Mouse (Mus musculus): ENCODE results near the gene Kcnn1. TPM values are rescaled to one million over a fixed set of nuclear protein-coding genes. Genes with fewer than 3 reads are reported as not detected.

The Kcnn1 gene
- total RNA-seq, 2 experiments from 2014 or later, result 19.4 to 22.4 TPM

- DNase-seq (ENCODE audit: extremely low spot score in 1 of 2, low spot score in 1 of 2), result no peak
Observed at GRCm38 (mm10) chr8:70869199-70869571, 6.1 kb upstream of the Kcnn1 start.

DNA sequence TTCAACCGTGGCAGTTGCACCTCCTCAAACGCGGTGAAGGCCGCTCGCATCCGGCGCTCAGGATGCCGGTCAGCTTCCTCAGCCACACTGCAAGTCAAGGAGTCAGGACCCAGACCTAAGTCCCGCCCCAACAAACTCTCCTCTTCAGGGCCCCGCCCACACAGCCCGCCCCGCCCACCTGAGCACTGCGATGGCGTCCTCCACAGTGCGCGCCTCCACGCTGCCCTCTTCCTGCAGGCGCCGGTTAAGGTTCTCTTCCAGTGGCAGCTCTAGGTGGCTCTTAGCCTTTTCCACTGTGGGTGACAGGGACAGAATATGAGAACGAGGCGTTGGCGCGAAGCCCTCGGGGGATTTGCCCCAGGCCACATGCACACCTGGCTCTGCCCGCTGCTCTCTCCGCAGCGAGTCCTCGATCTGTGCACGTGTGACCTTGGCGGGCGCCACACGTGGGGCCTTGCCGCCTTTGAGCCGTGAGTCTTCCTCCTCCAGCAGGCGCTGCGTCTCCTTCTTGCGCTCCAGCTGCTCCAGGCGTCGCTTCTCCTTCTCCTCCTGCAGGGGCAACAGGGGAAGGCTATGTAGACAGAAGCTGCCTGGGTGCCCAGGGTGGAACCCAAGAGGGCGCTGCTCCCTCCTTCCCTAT lies 5.6 kb upstream of the Kcnn1 start:
- no peak for DNase-seq (ENCODE audit: extremely low spot score in 1 of 2, low spot score in 1 of 2)

DNA sequence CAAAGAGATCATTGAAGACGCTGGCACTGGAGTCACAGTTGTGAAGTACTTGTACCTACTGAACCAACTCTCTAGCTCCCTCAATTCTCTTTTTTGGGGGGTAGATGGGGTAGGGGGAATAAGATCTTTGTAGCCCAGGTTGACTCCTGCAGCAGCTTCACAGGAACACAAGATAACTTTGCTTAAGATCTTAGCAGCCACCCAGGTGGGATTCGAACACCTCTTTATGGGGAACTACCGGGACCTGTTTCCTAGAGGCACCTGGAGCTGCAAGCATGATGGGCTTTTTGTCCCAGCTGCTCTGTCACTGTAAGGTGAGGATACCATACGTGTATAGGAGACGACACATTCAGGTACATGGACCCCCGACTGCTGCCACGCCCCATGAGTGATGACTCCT lies 3.5 kb upstream of the Kcnn1 start:
- no peak for DNase-seq (ENCODE audit: extremely low spot score in 1 of 2, low spot score in 1 of 2)

GRCm38 (mm10) chr8:70866001-70866520 lies 3.0 kb upstream of the Kcnn1 start:
- no peak for DNase-seq (ENCODE audit: extremely low spot score in 1 of 2, low spot score in 1 of 2)

GRCm38 (mm10) chr8:70865350-70866000 lies 2.4 kb upstream of the Kcnn1 start:
- DNase-seq (ENCODE audit: extremely low spot score in 1 of 2, low spot score in 1 of 2), result peak; percentile 98 to 99

- DNase-seq (ENCODE audit: extremely low spot score in 1 of 2, low spot score in 1 of 2), result no peak
Observed at GRCm38 (mm10) chr8:70864712-70865221, 1.7 kb upstream of the Kcnn1 start.

DNA sequence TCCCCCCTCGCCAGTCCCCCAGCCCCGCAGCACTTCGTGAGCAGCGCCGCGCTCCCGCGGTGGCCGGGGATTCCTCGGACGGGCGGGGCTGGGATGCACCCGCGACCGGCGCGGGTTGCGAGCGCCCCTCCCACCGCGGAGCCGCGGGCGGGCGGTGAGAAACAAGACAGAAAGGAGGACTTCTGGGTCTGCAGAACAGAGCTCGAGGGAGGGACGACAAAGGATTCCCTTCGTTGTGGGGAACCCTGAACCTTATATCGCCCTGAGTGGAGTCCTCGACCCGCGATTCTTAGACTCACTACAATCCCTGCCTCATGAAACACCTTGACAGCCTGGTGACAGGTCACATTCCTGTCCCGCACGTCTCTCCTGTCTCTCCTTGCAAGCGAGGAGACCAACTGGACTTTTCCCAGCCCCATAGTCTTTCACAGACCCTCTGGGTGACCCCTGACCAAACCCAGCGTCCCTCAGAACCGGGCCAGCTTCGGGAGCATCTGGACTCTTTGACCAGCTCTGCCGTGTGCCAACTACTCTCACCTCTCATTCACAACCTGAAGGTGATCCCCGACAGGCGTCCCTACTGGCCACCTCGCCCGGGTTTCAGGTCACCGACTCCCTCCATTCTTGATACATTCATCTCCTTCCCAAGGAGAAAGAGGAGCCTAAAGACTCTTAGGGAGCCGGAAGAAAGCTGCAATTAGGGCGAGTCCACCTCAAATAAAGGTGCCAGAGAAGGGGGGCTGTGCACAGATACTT lies 1.1 kb upstream of the Kcnn1 start:
- no peak for DNase-seq (ENCODE audit: extremely low spot score in 1 of 2, low spot score in 1 of 2)

- DNase-seq (ENCODE audit: extremely low spot score in 1 of 2, low spot score in 1 of 2), result no peak
Observed at GRCm38 (mm10) chr8:70857516-70857915, 5.5 kb downstream of the Kcnn1 start.

DNA sequence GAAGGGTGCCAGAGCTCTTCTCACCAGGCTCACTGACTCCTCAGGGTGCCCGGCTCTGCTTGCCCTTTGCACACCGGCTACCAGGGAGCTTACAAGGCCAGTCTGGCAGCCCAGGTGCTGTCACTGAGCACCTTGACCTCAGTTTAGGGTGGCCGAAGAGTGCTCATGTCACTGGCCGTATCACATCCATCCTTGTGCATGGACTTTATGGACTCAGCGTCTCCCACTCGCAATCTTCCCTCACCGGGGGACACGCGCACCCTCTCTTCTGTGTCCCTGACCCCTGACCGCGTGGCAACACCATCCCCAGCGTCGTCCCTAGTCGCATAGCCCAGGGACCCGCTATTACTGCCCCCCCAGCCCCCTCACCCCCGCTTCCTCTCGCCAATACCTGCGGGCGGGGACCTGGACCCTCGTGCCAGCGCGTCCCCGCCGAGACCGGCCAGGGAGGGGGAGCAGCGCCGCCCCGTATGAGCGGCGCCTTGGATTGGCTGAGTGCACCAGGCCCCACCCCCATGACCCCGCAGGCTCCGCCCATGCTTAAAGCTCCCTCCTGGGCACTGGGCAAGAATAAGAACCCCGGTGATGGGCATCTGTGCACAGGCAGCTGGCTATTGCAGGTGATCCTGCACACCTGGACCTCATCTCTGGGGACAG lies 6.4 kb downstream of the Kcnn1 start:
- peak in 1 of 2 experiments; percentile 70 for DNase-seq (ENCODE audit: extremely low spot score in 1 of 2, low spot score in 1 of 2)

- no peak for DNase-seq (ENCODE audit: extremely low spot score in 1 of 2, low spot score in 1 of 2)
Observed at GRCm38 (mm10) chr8:70856028-70856427, 7.0 kb downstream of the Kcnn1 start.

DNA sequence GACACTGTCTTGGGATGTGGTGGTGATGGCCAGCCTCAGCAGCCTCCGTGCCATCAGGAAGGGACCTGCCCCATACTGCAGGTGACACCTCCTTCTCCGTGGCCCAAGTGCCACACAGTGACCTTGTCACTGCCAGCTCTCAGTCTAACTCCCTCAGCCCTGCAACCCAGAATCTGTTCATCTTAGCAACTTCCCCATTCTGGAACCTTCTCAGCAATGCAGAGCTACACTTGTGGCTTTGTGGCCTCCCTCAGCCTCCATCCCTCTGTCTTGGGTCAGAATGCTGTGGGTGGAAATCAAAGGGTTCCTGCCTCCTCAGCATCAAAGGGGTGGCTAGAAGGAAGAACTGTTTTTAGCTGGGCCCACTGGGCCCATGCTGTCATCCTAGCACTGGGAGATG lies 9.2 kb downstream of the Kcnn1 start:
- DNase-seq (ENCODE audit: extremely low spot score in 1 of 2, low spot score in 1 of 2), result no peak

GRCm38 (mm10) chr8:70852595-70853231 lies 10.3 kb downstream of the Kcnn1 start:
- DNase-seq (ENCODE audit: extremely low spot score in 1 of 2, low spot score in 1 of 2), result no peak

DNA sequence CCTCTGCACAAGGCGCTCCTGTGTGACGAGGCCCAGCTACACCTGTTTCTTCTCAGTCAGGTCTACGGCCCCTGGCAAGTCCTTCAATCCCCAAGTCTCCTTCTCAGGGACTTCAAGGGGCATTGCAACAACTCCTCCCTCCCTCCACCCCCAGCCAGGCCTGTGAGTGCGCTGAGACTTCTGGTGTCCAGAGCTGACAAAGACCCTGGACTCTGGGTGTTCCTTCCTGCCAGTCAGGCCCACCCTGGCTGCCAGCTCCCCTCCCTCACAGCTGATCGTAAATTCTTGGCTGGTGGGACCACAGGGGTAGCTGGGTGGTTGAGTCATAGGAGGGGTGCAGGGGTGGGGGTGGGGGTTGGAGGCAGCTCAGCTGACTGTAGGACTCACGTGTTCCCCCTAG lies 11.2 kb downstream of the Kcnn1 start:
- DNase-seq (ENCODE audit: extremely low spot score in 1 of 2, low spot score in 1 of 2), result no peak

GRCm38 (mm10) chr8:70850947-70851346 lies 12.1 kb downstream of the Kcnn1 start:
- DNase-seq (ENCODE audit: extremely low spot score in 1 of 2, low spot score in 1 of 2), result no peak

- DNase-seq (ENCODE audit: extremely low spot score in 1 of 2, low spot score in 1 of 2), result no peak
Observed at GRCm38 (mm10) chr8:70850132-70850845, 12.8 kb downstream of the Kcnn1 start.

DNA sequence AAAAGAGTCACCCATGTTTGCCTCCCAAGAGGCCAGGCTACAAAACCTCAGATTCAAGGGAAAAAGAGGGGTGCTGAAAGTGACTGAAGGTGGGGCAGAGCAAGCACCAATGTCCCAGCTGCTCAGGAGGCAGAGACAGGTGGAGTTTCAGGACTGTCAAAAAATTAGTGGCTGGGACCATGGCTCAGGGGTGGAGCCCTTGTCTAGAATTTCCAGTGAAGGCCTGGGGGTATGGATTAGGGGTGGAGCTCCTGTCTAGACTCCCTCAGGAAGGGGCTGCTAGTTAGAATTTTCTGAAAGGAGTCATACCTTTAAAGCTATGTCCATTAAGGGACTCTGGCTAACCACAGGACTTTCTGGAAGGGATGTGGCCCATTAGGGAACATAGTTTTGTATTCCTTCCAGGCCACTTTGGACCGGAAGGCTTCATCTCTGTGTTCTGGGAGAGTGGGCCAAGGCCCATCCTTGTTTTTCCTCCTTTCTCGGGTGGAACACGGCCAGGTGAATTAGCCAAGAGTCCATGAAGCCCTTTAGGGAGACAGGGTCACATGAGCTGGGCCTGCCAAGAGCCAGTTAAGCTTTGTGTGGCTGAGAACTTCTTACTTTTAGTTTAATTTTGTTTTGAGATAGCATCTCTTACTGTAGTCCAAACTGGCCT lies 13.6 kb downstream of the Kcnn1 start:
- no peak for DNase-seq (ENCODE audit: extremely low spot score in 1 of 2, low spot score in 1 of 2)

DNA sequence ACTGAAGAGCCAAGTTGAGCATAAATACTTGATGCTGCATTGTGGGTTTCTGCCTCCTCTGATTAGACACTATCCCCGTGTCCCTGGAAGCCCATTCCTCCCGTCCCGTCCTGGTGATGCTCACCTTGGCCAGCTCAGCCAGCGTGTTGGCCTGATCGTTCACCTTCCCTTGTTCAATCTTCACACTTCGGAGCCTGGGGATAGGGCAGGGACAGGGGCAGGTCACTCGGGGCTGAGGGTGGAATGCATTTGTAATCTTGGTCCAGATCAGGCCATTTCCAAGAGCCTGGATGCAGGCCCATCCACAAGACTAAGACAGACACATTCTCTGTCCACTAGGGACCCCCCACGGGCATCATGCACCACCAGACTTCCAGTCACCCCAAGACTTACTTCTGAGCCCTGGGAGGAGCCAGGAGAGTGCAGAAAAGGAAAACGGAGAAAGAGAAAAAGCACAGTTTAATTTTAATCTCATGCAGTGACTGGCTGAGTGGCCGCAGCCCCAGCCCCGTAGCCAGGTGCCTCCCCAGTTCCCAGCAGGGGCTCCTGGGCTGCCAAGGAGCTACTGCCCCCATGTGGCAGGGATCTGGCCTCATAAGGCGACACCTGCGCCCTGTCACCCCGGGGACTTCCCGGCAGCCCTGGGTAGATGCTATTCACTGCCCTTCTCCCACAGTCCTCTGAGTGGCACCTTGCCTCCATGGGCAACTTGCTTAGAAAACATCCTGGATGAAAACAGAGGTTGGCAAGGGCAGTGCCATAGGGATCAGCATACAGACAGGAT lies 16.5 kb downstream of the Kcnn1 start:
- no peak for DNase-seq (ENCODE audit: extremely low spot score in 1 of 2, low spot score in 1 of 2)

DNA sequence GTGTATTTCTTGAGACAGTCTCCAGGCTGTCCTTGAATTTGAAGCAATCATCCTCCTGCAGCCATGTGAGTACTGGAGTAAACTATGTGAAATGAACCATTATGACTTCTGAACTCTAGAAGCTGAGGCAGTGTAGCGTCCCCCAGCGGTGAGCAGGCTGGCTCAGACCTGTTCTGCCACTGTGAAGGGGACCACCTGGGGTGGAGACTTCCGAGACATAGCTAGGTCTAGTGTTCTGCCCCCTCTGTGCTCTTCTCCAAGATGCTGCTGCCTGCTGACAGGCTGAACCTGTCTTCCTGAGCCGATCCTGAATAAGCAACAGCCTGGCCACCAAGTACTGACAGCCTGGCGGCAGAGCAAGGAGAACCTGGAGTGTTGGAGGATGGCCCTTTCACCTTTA lies 17.9 kb downstream of the Kcnn1 start:
- DNase-seq (ENCODE audit: extremely low spot score in 1 of 2, low spot score in 1 of 2), result no peak
